In the genomic region with DNA sequence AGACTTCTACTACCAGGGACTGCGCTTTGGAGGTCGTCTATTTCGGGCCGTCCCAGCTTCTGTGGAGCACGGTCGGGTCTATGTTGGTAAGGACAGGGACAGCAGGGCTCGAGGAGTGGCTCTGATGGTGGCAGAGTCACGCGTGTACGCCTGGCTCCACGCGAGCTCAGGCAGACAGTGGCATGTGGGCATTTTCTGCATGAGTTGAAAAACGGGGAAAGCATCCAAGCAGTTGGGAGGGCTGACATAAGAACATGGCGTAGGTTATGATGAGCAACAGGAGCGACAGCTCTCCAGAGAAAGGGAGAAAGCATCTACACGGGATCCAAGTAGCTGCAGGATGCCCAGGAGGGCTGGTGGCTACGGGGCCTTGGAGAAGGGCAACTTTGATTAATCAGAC, we compare ENCODE assay signal across 17 mouse cellular contexts. TPM values are rescaled to one million over a fixed set of nuclear protein-coding genes. Genes with fewer than 3 reads are reported as not detected.
A peak's percentile ranks its signal among the peaks of the same experiment; 100 is the strongest.
DNase-seq lines count a peak whose midpoint lies in the region; ATAC-seq lines count a peak whose summit lies in the region.
"Had no signal": no experiment of that assay in that cellular context is flagged by ENCODE, and none has a peak within 500 bp of the region (broad histone marks: within the 10 kb centered on the region; RNA-seq: fewer than 3 reads in every experiment).

No protein-coding gene starts in this region.

- no peaks in the 10 kb centered on the region for H3K9me3 ChIP-seq in neural tube, embryonic 12.5 days
- H3K9me3 ChIP-seq: forebrain, embryonic 12.5 days had no signal

- ATAC-seq in neural tube, embryonic 12.5 days (ENCODE audit: low FRiP score, low read depth): no peak

- DNase-seq in layer of hippocampus, adult 9-11 months: peak; percentile 61
- DNase-seq in layer of hippocampus, adult 8-10 months (ENCODE audit: low spot score in 2 of 2): no peak
- DNase-seq in neural tube, embryonic 10.5 days (ENCODE audit: extremely low spot score, low spot score): no peak
- DNase-seq in cerebellum, postnatal 10 days: peak; percentile 84 to 86
- no peak for DNase-seq in embryo, embryonic 9.5 days (ENCODE audit: extremely low spot score)
- no peak for DNase-seq in right cerebral cortex, postnatal 36 days (ENCODE audit: low spot score in 2 of 2)
- DNase-seq: adrenal gland, postnatal 25 days; heart, postnatal 4 days; kidney, adult 18-20 months; kidney, postnatal 10 days; lung, postnatal 10 days; thymus, postnatal 4 days had no signal

- H3K27me3 ChIP-seq in neural tube, embryonic 12.5 days (replicated peaks): no peaks in the 10 kb centered on the region
- H3K27me3 ChIP-seq: forebrain, embryonic 12.5 days had no signal

- H3K9ac ChIP-seq in neural tube, embryonic 12.5 days: 0 out of 2 replicates have a peak overlapping the region, but pooled peaks have one; percentile 8
- H3K9ac ChIP-seq: forebrain, embryonic 12.5 days; liver, embryonic 14.5 days had no signal

- H3K27ac ChIP-seq in neural tube, embryonic 12.5 days: no peak overlapping the region
- H3K27ac ChIP-seq: forebrain, embryonic 12.5 days; liver, embryonic 14.5 days had no signal

- H3K4me2 ChIP-seq in neural tube, embryonic 12.5 days (replicated peaks): no peak overlapping the region
- H3K4me2 ChIP-seq: forebrain, embryonic 12.5 days had no signal

- 92% methylated on average over 17 of the region's 17 CpGs for WGBS in neural tube, embryonic 12.5 days

- peaks cover 52% of the 10 kb centered on the region for H3K36me3 ChIP-seq in neural tube, embryonic 12.5 days

- H3K4me1 ChIP-seq in neural tube, embryonic 12.5 days: no peaks in the 10 kb centered on the region

- H3K4me3 ChIP-seq in neural tube, embryonic 12.5 days: no peak overlapping the region
- H3K4me3 ChIP-seq: forebrain, embryonic 12.5 days had no signal

RNA-seq across cellular contexts. Expression of a gene that starts 1.9 kb away (rescaled TPM):
- total RNA-seq in layer of hippocampus, adult 8-10 months (2022): 10 to 100 TPM in 2 of 4 experiments, 1 to 10 TPM in 2; 4.8 to 12.2 (median 10.7) TPM
- polyA plus RNA-seq in neural tube, embryonic 12.5 days (2016; fragmentation: Nextera tagmentation; extraction: Ambion mirVana): 7.8 and 9.0 TPM in 2 replicates

RNA-seq across cellular contexts. Expression of a gene that starts 16.9 kb away (rescaled TPM):
- total RNA-seq in layer of hippocampus, adult 8-10 months (2022): 1 to 10 TPM; 2.0 to 5.7 (median 2.3) TPM
- polyA plus RNA-seq in neural tube, embryonic 12.5 days (2016; fragmentation: Nextera tagmentation; extraction: Ambion mirVana): not detected in 2 replicates
- polyA plus RNA-seq: forebrain, embryonic 12.5 days; heart, embryonic 14.5 days; small intestine, adult 2 months had no signal

RNA-seq across cellular contexts. Expression of a gene that starts 21.8 kb away (rescaled TPM):
- 10 to 100 TPM; 61.0 to 86.0 (median 77.0) TPM for total RNA-seq in layer of hippocampus, adult 8-10 months (2022)
- polyA plus RNA-seq in neural tube, embryonic 12.5 days (2016; fragmentation: Nextera tagmentation; extraction: Ambion mirVana): 19.2 and 19.3 TPM in 2 replicates

RNA-seq across cellular contexts. Expression of a gene that starts 22.0 kb away (rescaled TPM):
- total RNA-seq in layer of hippocampus, adult 8-10 months (2022): 100 to 1,000 TPM; 344 to 361 (median 348) TPM
- polyA plus RNA-seq in neural tube, embryonic 12.5 days (2016; fragmentation: Nextera tagmentation; extraction: Ambion mirVana): 19.0 and 19.2 TPM in 2 replicates

RNA-seq across cellular contexts. Expression of a gene that starts 25.8 kb away (rescaled TPM):
- total RNA-seq in layer of hippocampus, adult 8-10 months (2022): 10 to 100 TPM; 46.6 to 56.4 (median 48.7) TPM
- 20.3 and 22.5 TPM in 2 replicates for polyA plus RNA-seq in neural tube, embryonic 12.5 days (2016; fragmentation: Nextera tagmentation; extraction: Ambion mirVana)

Comparison
In these comparisons a context has a peak if more than half of its experiments do, and no peak if none do; other contexts are left out.
1. DNase-seq: peak in layer of hippocampus, adult 9-11 months (single experiment) and cerebellum, postnatal 10 days (2 of 2); none in layer of hippocampus, adult 8-10 months (0 of 2), neural tube, embryonic 10.5 days (single experiment), embryo, embryonic 9.5 days (single experiment) and right cerebral cortex, postnatal 36 days (0 of 2).